Mouse (Mus musculus) G1E (cell line): Measurements from ENCODE around the gene Mybpc3.

ENCODE experiments used
- CTCF ChIP-seq: IDR thresholded peaks from 2 replicates; pipeline ENCODE4 v1.5.1; 2012; ENCODE audit warnings: low read depth, low read length, inconsistent platforms, mixed read lengths
- TAL1 ChIP-seq: conservative IDR thresholded peaks from 2 replicates; pipeline ENCODE4 v1.6.1; 2012; ENCODE audit warnings: low read depth, low read length, inconsistent platforms, mixed read lengths

DNA sequence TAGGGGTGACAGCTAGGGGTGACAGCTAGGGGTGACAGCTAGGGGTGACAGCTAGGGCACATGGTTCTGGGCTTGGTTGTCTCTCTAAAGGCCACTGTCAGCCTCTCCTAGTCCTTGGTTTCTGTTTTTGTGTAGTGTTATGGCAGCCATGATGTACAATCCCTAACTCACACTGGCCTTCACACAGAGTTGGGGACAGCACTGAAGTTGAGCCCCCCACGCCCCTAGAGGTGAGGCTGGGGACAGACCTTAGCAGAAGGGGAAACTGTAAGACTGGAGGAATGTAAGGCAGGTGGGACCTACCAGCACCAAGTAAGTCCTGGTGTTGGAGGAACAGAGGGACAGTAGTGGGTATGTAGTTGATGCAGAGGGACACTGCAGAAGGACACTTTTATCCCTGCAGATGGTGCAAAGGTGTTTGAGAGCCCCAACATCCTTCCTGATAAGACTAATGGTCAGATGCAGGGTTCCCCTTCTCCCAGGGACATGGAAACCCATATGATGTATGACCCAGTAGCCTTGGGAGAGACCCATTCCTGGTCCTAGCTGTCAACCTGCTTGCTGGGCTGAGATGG is 34.5 kb upstream of the Mybpc3 start:
- TF ChIP-seq TAL1 (no peak), CTCF (no peak)
